ENCODE assay signal across 16 mouse cellular contexts in the genomic region with DNA sequence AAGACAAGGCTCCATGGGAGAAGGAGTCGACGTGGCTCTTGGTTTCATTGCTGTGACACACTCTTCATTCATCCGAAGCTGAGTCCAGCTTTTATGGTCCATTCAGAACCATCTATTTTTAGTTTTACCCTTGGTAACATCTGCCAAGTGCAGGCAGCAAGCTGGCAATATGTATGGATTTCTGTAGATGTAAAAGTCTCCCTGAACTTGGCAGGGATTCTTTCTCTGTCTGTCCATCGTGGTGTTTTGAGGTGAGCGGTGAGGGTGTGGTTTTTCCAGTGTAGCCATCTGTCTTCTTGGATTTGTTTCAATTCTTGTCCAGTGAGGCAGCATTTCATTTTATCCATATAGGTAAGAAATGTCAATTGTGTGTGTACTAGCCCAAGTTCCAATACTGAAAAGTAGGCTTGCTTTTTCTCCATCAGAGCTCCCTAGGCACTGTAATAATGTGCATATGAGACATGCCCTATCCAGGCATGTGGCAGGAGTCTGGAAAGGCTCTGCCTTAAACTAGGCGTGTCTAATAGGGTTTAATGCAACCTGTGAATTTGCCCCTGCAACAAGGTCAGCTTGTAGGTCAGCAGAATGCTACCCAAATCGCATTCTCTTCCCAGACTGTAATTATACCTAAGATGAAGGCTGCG.
DNase-seq lines count a peak whose midpoint lies in the region; ATAC-seq lines count a peak whose summit lies in the region.
"Had no signal": no experiment of that assay in that cellular context is flagged by ENCODE, and none has a peak within 500 bp of the region (broad histone marks: within the 10 kb centered on the region; RNA-seq: fewer than 3 reads in every experiment).

No protein-coding gene starts in this region.

- DNase-seq in frontal cortex, postnatal 36 days (ENCODE audit: low spot score in 2 of 2) = no peak
- peak; percentile 26 for DNase-seq in cerebellum, adult 11-12 months
- peak; percentile 16 to 19 for DNase-seq in cerebellum, postnatal 25 days
- peak; percentile 19 for DNase-seq in retina, embryonic 14.5 days (ENCODE audit: low spot score)
- no peak for DNase-seq in T-cell, adult 2 months (ENCODE audit: low spot score)
- no peak for DNase-seq in adrenal gland, postnatal 25 days
- DNase-seq: adrenal gland, postnatal 10 days; gastrocnemius, postnatal 14 days; heart, adult 18-20 months; heart, postnatal 10 days; kidney, adult 11 months; lung, embryonic 14.5 days; thymus, adult 18-20 months; thymus, postnatal 4 days had no signal

- ATAC-seq in frontal cortex, adult (ENCODE audit: low TSS enrichment) = peak; percentile 76
- ATAC-seq: midbrain, embryonic 13.5 days had no signal

Comparison
In these comparisons a context has a peak if more than half of its experiments do, and no peak if none do; other contexts are left out.
1. DNase-seq: peak in cerebellum, adult 11-12 months (single experiment), cerebellum, postnatal 25 days (2 of 2) and retina, embryonic 14.5 days (single experiment); none in frontal cortex, postnatal 36 days (0 of 2), T-cell, adult 2 months (single experiment) and adrenal gland, postnatal 25 days (single experiment).